Mouse (Mus musculus) megakaryocyte progenitor cell, adult 5-6 weeks (primary cell): ENCODE data around the gene A630023A22Rik. TPM values are rescaled to one million over a fixed set of nuclear protein-coding genes. Genes with fewer than 3 reads are reported as not detected.

Experiments
- total RNA-seq, 2 experiments: library from RNA; stranded (forward) in 1 of 2; stranded (reverse) in 1 of 2; fragments of 157-497, 149-512 nt in 1 of 2; fragments of 200-1000 nt in 1 of 2; gene quantifications; 2 replicates each; pipeline versions ENCODE4 v1.2.3 to v1.2.4; 2015 to 2017

The A630023A22Rik gene
- total RNA-seq, 2 experiments from 2014 or later: not detected

Other genes starting within 250 kb of the A630023A22Rik start
- not detected in 2 replicates for gene Gdf10, start 179.2 kb downstream of the A630023A22Rik start, total RNA-seq (2015)
- gene Gdf10, start 179.2 kb downstream of the A630023A22Rik start, total RNA-seq (2017): not detected in 2 replicates
- gene Gdf2, start 161.7 kb downstream of the A630023A22Rik start, total RNA-seq (2015): not detected in 2 replicates
- not detected in 2 replicates for gene Gdf2, start 161.7 kb downstream of the A630023A22Rik start, total RNA-seq (2017)
- not detected in 2 replicates for gene Rbp3, start 148.8 kb downstream of the A630023A22Rik start, total RNA-seq (2015)
- not detected in 2 replicates for gene Rbp3, start 148.8 kb downstream of the A630023A22Rik start, total RNA-seq (2017)
- gene Zfp488, start 124.0 kb downstream of the A630023A22Rik start, total RNA-seq (2015): 0.05 TPM in 1 of 2 replicates, not detected in the other
- not detected in 2 replicates for gene Zfp488, start 124.0 kb downstream of the A630023A22Rik start, total RNA-seq (2017)
- not detected in 2 replicates for gene Gm30083, start 87.6 kb downstream of the A630023A22Rik start, total RNA-seq (2015)
- gene Gm30083, start 87.6 kb downstream of the A630023A22Rik start, total RNA-seq (2017): not detected in 2 replicates
- gene Gm5460, start 86.0 kb downstream of the A630023A22Rik start, total RNA-seq (2015): not detected in 2 replicates
- not detected in 2 replicates for gene Gm5460, start 86.0 kb downstream of the A630023A22Rik start, total RNA-seq (2017)
- not detected in 2 replicates for gene Antxrl, start 50.0 kb downstream of the A630023A22Rik start, total RNA-seq (2015)
- gene Antxrl, start 50.0 kb downstream of the A630023A22Rik start, total RNA-seq (2017): not detected in 2 replicates
- not detected in 2 replicates for gene Anxa8, start 16.8 kb downstream of the A630023A22Rik start, total RNA-seq (2015)
- gene Anxa8, start 16.8 kb downstream of the A630023A22Rik start, total RNA-seq (2017): not detected in 2 replicates
- gene Npy4r, start 49.7 kb upstream of the A630023A22Rik start, total RNA-seq (2015): not detected in 2 replicates
- gene Npy4r, start 49.7 kb upstream of the A630023A22Rik start, total RNA-seq (2017): not detected in 2 replicates
- not detected in 2 replicates for gene Gprin2, start 98.9 kb upstream of the A630023A22Rik start, total RNA-seq (2015)
- not detected in 2 replicates for gene Gprin2, start 98.9 kb upstream of the A630023A22Rik start, total RNA-seq (2017)
- not detected in 2 replicates for gene Syt15, start 116.8 kb upstream of the A630023A22Rik start, total RNA-seq (2015)
- not detected in 2 replicates for gene Syt15, start 116.8 kb upstream of the A630023A22Rik start, total RNA-seq (2017)
- gene Shld2, start 207.7 kb upstream of the A630023A22Rik start, total RNA-seq (2015): 7.9 and 13.2 TPM in 2 replicates
- 13.3 and 14.2 TPM in 2 replicates for gene Shld2, start 207.7 kb upstream of the A630023A22Rik start, total RNA-seq (2017)
- 182 and 187 TPM in 2 replicates for gene Glud1, start 208.0 kb upstream of the A630023A22Rik start, total RNA-seq (2015)
- gene Glud1, start 208.0 kb upstream of the A630023A22Rik start, total RNA-seq (2017): 118 and 134 TPM in 2 replicates